11 mouse cellular contexts compared by ENCODE assay signal in the genomic region with DNA sequence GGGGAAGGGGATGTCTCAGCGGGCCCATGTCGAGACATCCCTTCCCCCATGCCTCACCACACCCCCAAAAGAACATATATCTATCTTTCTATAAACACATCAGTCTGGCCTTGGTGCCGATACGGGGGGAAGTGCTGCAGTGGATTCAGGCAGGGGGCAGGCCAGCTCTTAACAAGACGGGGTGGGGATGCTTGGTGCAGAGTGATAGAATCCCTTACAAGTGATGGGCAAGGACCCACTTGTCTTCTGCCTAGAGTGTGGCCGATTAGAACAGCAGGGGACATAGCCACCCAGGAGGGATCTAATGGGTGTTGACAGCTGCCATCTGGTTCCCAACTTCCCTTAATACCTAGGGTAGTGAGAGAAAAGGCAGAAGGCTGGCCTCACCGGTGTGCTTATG. TPM values are rescaled to one million over a fixed set of nuclear protein-coding genes. Genes with fewer than 3 reads are reported as not detected.
DNase-seq lines count a peak whose midpoint lies in the region; ATAC-seq and TF ChIP-seq lines count a peak whose summit lies in the region.
"Had no signal": no experiment of that assay in that cellular context is flagged by ENCODE, and none has a peak within 500 bp of the region (broad histone marks: within the 10 kb centered on the region; RNA-seq: fewer than 3 reads in every experiment).

No protein-coding gene starts in this region.

- H3K27me3 ChIP-seq in kidney, embryonic 15.5 days: no peaks in the 10 kb centered on the region
- H3K27me3 ChIP-seq in E14TG2a.4 (ENCODE audit: insufficient read depth, low read length): no peaks in the 10 kb centered on the region
- H3K27me3 ChIP-seq in ES-Bruce4 (ENCODE audit: control insufficient read depth, insufficient read depth, low read length, poor library complexity, severe bottlenecking): no peaks in the 10 kb centered on the region
- no peaks in the 10 kb centered on the region for H3K27me3 ChIP-seq in limb, embryonic 13.5 days

- TF ChIP-seq CTCF in E14TG2a.4 (conservative IDR thresholded peaks at IDR 0.05; ENCODE audit: low read length) (no peak), ES-Bruce4 (IDR thresholded peaks at IDR 0.05; ENCODE audit: low read depth, low read length) (no peak)

- H3K9me3 ChIP-seq in kidney, embryonic 15.5 days (replicated peaks): no peaks in the 10 kb centered on the region
- no peaks in the 10 kb centered on the region for H3K9me3 ChIP-seq in E14TG2a.4 (ENCODE audit: low read length)
- H3K9me3 ChIP-seq in ES-Bruce4 (replicated peaks; ENCODE audit: control insufficient read depth, insufficient read depth, low read length, poor library complexity, severe bottlenecking): no peaks in the 10 kb centered on the region
- H3K9me3 ChIP-seq in limb, embryonic 13.5 days: no peaks in the 10 kb centered on the region
- H3K9me3 ChIP-seq: G1E had no signal

- no peak overlapping the region for H3K4me3 ChIP-seq in kidney, embryonic 15.5 days (replicated peaks)
- H3K4me3 ChIP-seq in E14TG2a.4 (replicated peaks; ENCODE audit: low read length): peak overlapping the region; percentile 79
- H3K4me3 ChIP-seq in ES-Bruce4 (ENCODE audit: low read depth, low read length): peak overlapping the region; percentile 29
- H3K4me3 ChIP-seq in limb, embryonic 13.5 days: no peak overlapping the region
- H3K4me3 ChIP-seq: erythroblast, embryonic 14.5 days had no signal

- peaks cover 58% of the 10 kb centered on the region for H3K4me1 ChIP-seq in kidney, embryonic 15.5 days
- peaks cover 88% of the 10 kb centered on the region for H3K4me1 ChIP-seq in E14TG2a.4 (replicated peaks; ENCODE audit: low read depth, low read length)
- H3K4me1 ChIP-seq in ES-Bruce4 (ENCODE audit: control insufficient read depth, insufficient read depth, low read length): peaks cover 5% of the 10 kb centered on the region
- peaks cover 46% of the 10 kb centered on the region for H3K4me1 ChIP-seq in limb, embryonic 13.5 days

- 44% methylated on average over 7 of the region's 7 CpGs for WGBS in kidney, embryonic 15.5 days
- 40% methylated on average over 7 of the region's 7 CpGs for WGBS in limb, embryonic 13.5 days

- no peaks in the 10 kb centered on the region for H3K36me3 ChIP-seq in kidney, embryonic 15.5 days
- peaks cover 32% of the 10 kb centered on the region for H3K36me3 ChIP-seq in E14TG2a.4 (ENCODE audit: insufficient read depth, low read length)
- H3K36me3 ChIP-seq in ES-Bruce4 (ENCODE audit: control insufficient read depth, insufficient read depth, low read length, poor library complexity, severe bottlenecking): peaks cover 2% of the 10 kb centered on the region; the same call in 1 of the 2 replicates
- H3K36me3 ChIP-seq in limb, embryonic 13.5 days: no peaks in the 10 kb centered on the region
- H3K36me3 ChIP-seq: G1E had no signal

- DNase-seq in kidney, postnatal 14 days: no peak
- DNase-seq in urinary bladder, adult 2 months (ENCODE audit: low spot score): no peak
- DNase-seq in natural killer cell, adult 2 months (ENCODE audit: low spot score in 2 of 2): no peak
- DNase-seq: cerebellum, postnatal 25 days; heart, postnatal 4 days had no signal

- H3K4me2 ChIP-seq in kidney, embryonic 15.5 days: no peak overlapping the region
- no peak overlapping the region for H3K4me2 ChIP-seq in limb, embryonic 13.5 days (replicated peaks)

- ATAC-seq in kidney, embryonic 15.5 days (replicated peaks; ENCODE audit: low FRiP score): no peak
- ATAC-seq in limb, embryonic 13.5 days (ENCODE audit: low FRiP score, low read depth): no peak

- TF ChIP-seq EP300 in ES-Bruce4 (IDR thresholded peaks at IDR 0.05; ENCODE audit: insufficient read depth, low read depth, low read length): no peak

- no peak for TF ChIP-seq POLR2A in ES-Bruce4 (IDR thresholded peaks at IDR 0.05; ENCODE audit: insufficient read depth, low read length)

- no peak overlapping the region for H3K9ac ChIP-seq in kidney, embryonic 15.5 days
- H3K9ac ChIP-seq in ES-Bruce4 (ENCODE audit: low read depth, poor library complexity, severe bottlenecking): no peak overlapping the region
- no peak overlapping the region for H3K9ac ChIP-seq in limb, embryonic 13.5 days

- H3K27ac ChIP-seq in kidney, embryonic 15.5 days: peak overlapping the region; percentile 69; the same call in 1 of the 2 replicates
- H3K27ac ChIP-seq in ES-Bruce4 (ENCODE audit: insufficient read depth, low read length): peak overlapping the region; percentile 78
- peak overlapping the region; percentile 65; the same call in 1 of the 2 replicates for H3K27ac ChIP-seq in limb, embryonic 13.5 days

RNA-seq across cellular contexts. Expression of gene Ifitm1, which starts 3.9 kb away (rescaled TPM):
- polyA plus RNA-seq in kidney, embryonic 15.5 days (2015; fragmentation: Nextera tagmentation; extraction: Ambion mirVana): 55.2 and 59.7 TPM in 2 replicates
- polyA plus RNA-seq in ES-Bruce4 (2011; ENCODE audit: insufficient read depth, insufficient read length, low read depth, missing spikeins): 501 and 504 TPM in 2 replicates
- 50.2 and 64.6 TPM in 2 replicates for polyA plus RNA-seq in limb, embryonic 13.5 days (2015; fragmentation: Nextera tagmentation; extraction: Ambion mirVana)
- 240 and 346 TPM in 2 replicates for polyA plus RNA-seq in urinary bladder, adult 2 months (2012; rRNA removed)
- polyA plus RNA-seq: G1E had no signal

RNA-seq across cellular contexts. Expression of gene Ifitm2, which starts 15.1 kb away (rescaled TPM):
- 897 and 954 TPM in 2 replicates for polyA plus RNA-seq in kidney, embryonic 15.5 days (2015; fragmentation: Nextera tagmentation; extraction: Ambion mirVana)
- 720 and 786 TPM in 2 replicates for polyA plus RNA-seq in ES-Bruce4 (2011; ENCODE audit: insufficient read depth, insufficient read length, low read depth, missing spikeins)
- 1,181 and 1,271 TPM in 2 replicates for polyA plus RNA-seq in limb, embryonic 13.5 days (2015; fragmentation: Nextera tagmentation; extraction: Ambion mirVana)
- 860 and 924 TPM in 2 replicates for polyA plus RNA-seq in urinary bladder, adult 2 months (2012; rRNA removed)

RNA-seq across cellular contexts. Expression of gene Gm45717, which starts 15.2 kb away (rescaled TPM):
- 0.39 TPM in 1 of 2 replicates, not detected in the other for polyA plus RNA-seq in kidney, embryonic 15.5 days (2015; fragmentation: Nextera tagmentation; extraction: Ambion mirVana)
- polyA plus RNA-seq in ES-Bruce4 (2011; ENCODE audit: insufficient read depth, insufficient read length, low read depth, missing spikeins): 3.1 TPM in 1 of 2 replicates, not detected in the other
- not detected in 2 replicates for polyA plus RNA-seq in limb, embryonic 13.5 days (2015; fragmentation: Nextera tagmentation; extraction: Ambion mirVana)
- polyA plus RNA-seq in urinary bladder, adult 2 months (2012; rRNA removed): not detected in 2 replicates
- polyA plus RNA-seq: erythroblast, embryonic 14.5 days; G1E had no signal

RNA-seq across cellular contexts. Expression of gene Ifitm5, which starts 20.8 kb away (rescaled TPM):
- polyA plus RNA-seq in kidney, embryonic 15.5 days (2015; fragmentation: Nextera tagmentation; extraction: Ambion mirVana): 4.3 and 21.7 TPM in 2 replicates
- 1.8 and 3.9 TPM in 2 replicates for polyA plus RNA-seq in ES-Bruce4 (2011; ENCODE audit: insufficient read depth, insufficient read length, low read depth, missing spikeins)
- 10.7 and 15.2 TPM in 2 replicates for polyA plus RNA-seq in limb, embryonic 13.5 days (2015; fragmentation: Nextera tagmentation; extraction: Ambion mirVana)
- 1.3 and 1.7 TPM in 2 replicates for polyA plus RNA-seq in urinary bladder, adult 2 months (2012; rRNA removed)
- polyA plus RNA-seq: erythroblast, embryonic 14.5 days had no signal

RNA-seq across cellular contexts. Expression of gene Pgghg, which starts 29.7 kb away (rescaled TPM):
- 19.5 and 23.5 TPM in 2 replicates for polyA plus RNA-seq in kidney, embryonic 15.5 days (2015; fragmentation: Nextera tagmentation; extraction: Ambion mirVana)
- 9.4 and 9.7 TPM in 2 replicates for polyA plus RNA-seq in ES-Bruce4 (2011; ENCODE audit: insufficient read depth, insufficient read length, low read depth, missing spikeins)
- polyA plus RNA-seq in limb, embryonic 13.5 days (2015; fragmentation: Nextera tagmentation; extraction: Ambion mirVana): 25.9 and 28.0 TPM in 2 replicates
- polyA plus RNA-seq in urinary bladder, adult 2 months (2012; rRNA removed): 41.5 and 49.5 TPM in 2 replicates

Comparison
In these comparisons a context has a peak if more than half of its experiments do, and no peak if none do; other contexts are left out.
1. H3K4me3 ChIP-seq: peak in E14TG2a.4 (single experiment) and ES-Bruce4 (single experiment); none in kidney, embryonic 15.5 days (single experiment) and limb, embryonic 13.5 days (single experiment).
2. Peak in every context shown above with its lines, with median percentiles within 50 percentile points of each other: H3K27ac ChIP-seq.